Mouse (Mus musculus): Measurements from ENCODE around the gene Etfa. TPM values are rescaled to one million over a fixed set of nuclear protein-coding genes. Genes with fewer than 3 reads are reported as not detected.
A peak's percentile ranks its signal among the peaks of the same experiment; 100 is the strongest.

Gene Etfa
- polyA plus RNA-seq, 1 experiment from 2014 or later, result 225 TPM

DNA sequence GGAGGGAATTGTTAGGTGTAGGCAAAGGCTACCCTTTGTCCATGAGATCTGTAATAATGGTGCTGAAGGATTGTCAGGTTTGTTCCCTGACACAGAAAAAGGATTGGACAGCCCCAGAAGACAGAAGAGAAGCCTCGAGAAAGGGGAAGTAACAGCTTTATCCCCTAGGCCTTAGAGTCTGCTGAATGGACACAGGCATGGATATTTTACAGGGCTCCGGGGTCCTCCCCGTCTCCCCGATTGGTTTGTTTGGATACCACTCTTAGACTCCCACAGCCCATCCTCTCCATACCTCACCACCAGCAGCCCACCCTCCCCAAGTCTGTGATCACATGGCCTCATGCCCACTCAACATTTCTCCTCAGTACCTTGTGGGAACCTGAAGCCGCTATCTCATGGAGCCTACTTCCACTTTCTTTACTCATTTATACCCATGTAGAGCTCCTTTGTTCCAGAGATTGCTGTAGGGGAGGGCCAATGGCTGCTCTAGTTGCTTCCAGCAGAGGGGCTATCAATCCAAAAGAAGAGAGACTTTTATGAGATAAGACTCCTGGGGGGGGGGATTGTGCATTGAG lies 72.8 kb downstream of the Etfa start:
- no peaks in the 10 kb centered on the region for H3K27me3 ChIP-seq (replicated peaks; ENCODE audit: control insufficient read depth, insufficient read depth, low read length)
- H3K4me3 ChIP-seq (ENCODE audit: low read depth, low read length), result no peak overlapping the region
- no peak overlapping the region for H3K4me2 ChIP-seq (ENCODE audit: low read length)
- H3K27ac ChIP-seq (ENCODE audit: low read depth), result no peak overlapping the region
- H3K4me1 ChIP-seq (replicated peaks; ENCODE audit: control insufficient read depth, insufficient read depth, low read length), result no peaks in the 10 kb centered on the region
- H3K36me3 ChIP-seq (ENCODE audit: control insufficient read depth, insufficient read depth, low read length), result no peaks in the 10 kb centered on the region
- ATAC-seq (replicated peaks; ENCODE audit: low FRiP score, low TSS enrichment, low read depth) (no peak), DNase-seq (ENCODE audit: low spot score) (no peak)
- no peak overlapping the region for H3K9ac ChIP-seq (ENCODE audit: low read length)
- WGBS, result 88% methylated on average over 5 of the region's 5 CpGs
- no peaks in the 10 kb centered on the region for H3K9me3 ChIP-seq (ENCODE audit: control insufficient read depth, low read length)

DNA sequence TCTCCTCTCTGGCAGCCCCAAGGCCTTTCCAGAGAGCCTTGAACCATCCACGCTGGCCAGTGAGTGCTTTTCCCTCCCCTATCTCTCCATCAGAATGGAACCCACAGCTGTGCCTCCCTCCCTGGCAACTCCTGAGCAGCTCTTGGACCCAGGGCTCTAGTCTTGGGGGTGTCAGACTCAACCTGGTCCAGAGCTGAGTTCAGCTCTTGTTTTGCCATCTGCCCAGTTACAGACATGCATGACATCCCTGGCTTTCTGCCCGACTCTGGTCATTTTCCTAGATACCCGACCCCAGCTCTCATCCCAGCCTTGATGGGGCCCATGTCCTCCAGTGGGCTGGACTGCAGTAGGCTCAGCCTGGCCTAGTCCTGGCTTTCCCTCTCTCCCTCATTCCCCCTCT lies 73.6 kb downstream of the Etfa start:
- no peaks in the 10 kb centered on the region for H3K9me3 ChIP-seq (ENCODE audit: control insufficient read depth, low read length)
- H3K4me1 ChIP-seq (replicated peaks; ENCODE audit: control insufficient read depth, insufficient read depth, low read length), result no peaks in the 10 kb centered on the region
- no peak overlapping the region for H3K27ac ChIP-seq (ENCODE audit: low read depth)
- no peaks in the 10 kb centered on the region for H3K27me3 ChIP-seq (replicated peaks; ENCODE audit: control insufficient read depth, insufficient read depth, low read length)
- ATAC-seq (replicated peaks; ENCODE audit: low FRiP score, low TSS enrichment, low read depth) (0 out of 2 replicates have a peak, but pooled peaks have one; percentile 6), DNase-seq (ENCODE audit: low spot score) (no peak)
- H3K36me3 ChIP-seq (ENCODE audit: control insufficient read depth, insufficient read depth, low read length), result no peaks in the 10 kb centered on the region
- no peak overlapping the region for H3K4me3 ChIP-seq (ENCODE audit: low read depth, low read length)
- H3K4me2 ChIP-seq (ENCODE audit: low read length), result no peak overlapping the region
- WGBS, result 54% methylated on average over 3 of the region's 3 CpGs
- no peak overlapping the region for H3K9ac ChIP-seq (ENCODE audit: low read length)

DNA sequence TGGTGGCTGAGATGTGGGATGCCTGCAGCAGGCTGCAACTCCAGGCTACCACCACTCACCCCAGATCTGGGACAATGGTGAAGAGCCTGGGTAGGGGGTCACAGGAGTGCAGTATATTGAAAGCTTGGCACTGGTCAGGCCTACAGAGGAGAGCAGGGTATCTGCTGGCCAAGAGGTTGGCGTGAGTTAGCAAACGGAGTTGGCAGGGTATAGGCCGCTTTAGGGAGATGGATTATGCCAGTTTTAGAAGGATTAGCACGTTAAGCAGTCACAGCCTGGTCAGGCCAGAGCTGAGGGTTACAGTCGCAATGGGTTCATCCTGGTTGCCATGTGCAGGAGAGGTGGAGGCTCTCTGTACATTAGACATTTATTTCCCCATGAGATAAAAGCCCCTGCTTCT lies 78.2 kb downstream of the Etfa start:
- Histone ChIP-seq H3K9ac (ENCODE audit: low read length) (no peak overlapping the region), H3K4me2 (ENCODE audit: low read length) (no peak overlapping the region), H3K4me1 (replicated peaks; ENCODE audit: control insufficient read depth, insufficient read depth, low read length) (0 out of 2 replicates have a peak, but pooled peaks cover 5% of the 10 kb centered on the region), H3K27ac (ENCODE audit: low read depth) (no peak overlapping the region), H3K27me3 (replicated peaks; ENCODE audit: control insufficient read depth, insufficient read depth, low read length) (no peaks in the 10 kb centered on the region), H3K9me3 (ENCODE audit: control insufficient read depth, low read length) (no peaks in the 10 kb centered on the region), H3K4me3 (ENCODE audit: low read depth, low read length) (no peak overlapping the region), H3K36me3 (ENCODE audit: control insufficient read depth, insufficient read depth, low read length) (no peaks in the 10 kb centered on the region)
- ATAC-seq (replicated peaks; ENCODE audit: low FRiP score, low TSS enrichment, low read depth) (no peak), DNase-seq (ENCODE audit: low spot score) (no peak)
- WGBS, result 90% methylated on average over 5 of the region's 5 CpGs

DNA sequence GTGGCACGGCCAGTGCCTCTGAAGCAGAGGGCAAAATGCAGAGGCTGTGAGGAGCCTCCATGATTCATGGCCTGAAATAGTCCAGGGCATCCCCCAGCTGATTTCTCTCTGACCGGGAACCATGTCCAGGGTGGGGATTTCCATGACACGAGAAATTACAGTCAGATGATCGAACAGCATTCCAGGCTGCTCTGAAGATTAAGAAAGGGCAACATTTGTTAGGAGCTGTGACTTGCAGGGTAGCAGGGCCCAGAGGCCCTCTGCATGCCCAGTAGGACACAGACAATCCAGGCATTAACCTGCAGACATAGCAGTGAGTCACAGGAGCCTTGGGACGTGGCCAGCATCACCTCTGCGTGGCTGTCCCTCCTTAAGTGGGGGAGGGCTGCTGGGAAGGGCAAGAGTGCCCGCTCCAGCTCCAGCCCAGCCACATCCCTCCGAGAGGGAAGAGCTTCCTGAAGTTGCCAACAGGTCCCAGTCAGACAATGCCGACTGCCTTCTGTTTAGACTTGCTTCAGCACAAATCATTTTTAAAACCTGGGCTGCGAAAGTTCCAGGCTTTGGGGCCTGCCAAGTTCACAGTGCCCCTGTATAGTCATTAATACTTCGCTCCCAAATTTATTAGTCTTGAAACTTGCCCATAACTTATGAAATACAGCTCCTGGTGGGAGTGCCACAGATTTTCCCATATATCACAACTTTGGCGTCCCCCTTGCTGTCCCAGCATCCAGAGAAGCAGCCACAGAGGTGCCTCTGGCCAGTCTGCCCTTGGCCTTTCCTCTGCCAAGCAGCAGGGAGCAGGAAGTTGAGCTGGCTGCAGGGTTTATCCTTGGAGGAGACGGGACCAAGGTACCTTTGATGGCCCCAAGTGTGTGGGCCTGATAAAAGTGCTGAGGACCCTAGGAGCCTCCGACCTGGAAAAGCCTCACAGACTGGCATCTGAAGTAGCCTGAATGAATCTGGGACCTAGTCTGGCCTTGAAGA lies 79.4 kb downstream of the Etfa start:
- DNase-seq (ENCODE audit: low spot score) (no peak), ATAC-seq (replicated peaks; ENCODE audit: low FRiP score, low TSS enrichment, low read depth) (no peak)
- WGBS, result 54% methylated on average over 14 of the region's 14 CpGs
- Histone ChIP-seq H3K9me3 (ENCODE audit: control insufficient read depth, low read length) (no peaks in the 10 kb centered on the region), H3K4me3 (ENCODE audit: low read depth, low read length) (no peak overlapping the region), H3K27me3 (replicated peaks; ENCODE audit: control insufficient read depth, insufficient read depth, low read length) (no peaks in the 10 kb centered on the region), H3K27ac (ENCODE audit: low read depth) (no peak overlapping the region), H3K36me3 (ENCODE audit: control insufficient read depth, insufficient read depth, low read length) (no peaks in the 10 kb centered on the region), H3K9ac (ENCODE audit: low read length) (no peak overlapping the region), H3K4me2 (ENCODE audit: low read length) (no peak overlapping the region), H3K4me1 (replicated peaks; ENCODE audit: control insufficient read depth, insufficient read depth, low read length) (0 out of 2 replicates have a peak, but pooled peaks cover 5% of the 10 kb centered on the region)

DNA sequence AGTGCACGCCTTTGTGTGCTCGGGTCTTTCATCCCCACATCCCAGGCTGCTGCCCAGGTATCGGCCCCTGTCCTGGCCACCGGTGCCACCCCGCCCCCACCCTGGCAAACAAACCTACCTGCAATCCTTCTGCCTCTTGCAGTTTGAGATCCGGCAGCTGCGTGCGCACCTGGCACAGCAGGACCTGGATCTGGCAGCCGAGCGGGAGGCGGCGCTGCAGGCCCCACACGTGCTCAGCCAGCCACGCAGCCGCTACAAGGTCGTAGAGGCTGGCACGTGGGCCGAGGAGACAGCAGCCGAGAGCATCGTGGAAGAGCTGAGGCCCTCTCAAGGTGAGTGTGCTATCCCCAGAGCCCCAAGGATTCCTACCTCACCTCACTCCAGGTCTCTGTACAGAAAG lies 81.9 kb downstream of the Etfa start:
- H3K9me3 ChIP-seq (ENCODE audit: control insufficient read depth, low read length), result no peaks in the 10 kb centered on the region

DNA sequence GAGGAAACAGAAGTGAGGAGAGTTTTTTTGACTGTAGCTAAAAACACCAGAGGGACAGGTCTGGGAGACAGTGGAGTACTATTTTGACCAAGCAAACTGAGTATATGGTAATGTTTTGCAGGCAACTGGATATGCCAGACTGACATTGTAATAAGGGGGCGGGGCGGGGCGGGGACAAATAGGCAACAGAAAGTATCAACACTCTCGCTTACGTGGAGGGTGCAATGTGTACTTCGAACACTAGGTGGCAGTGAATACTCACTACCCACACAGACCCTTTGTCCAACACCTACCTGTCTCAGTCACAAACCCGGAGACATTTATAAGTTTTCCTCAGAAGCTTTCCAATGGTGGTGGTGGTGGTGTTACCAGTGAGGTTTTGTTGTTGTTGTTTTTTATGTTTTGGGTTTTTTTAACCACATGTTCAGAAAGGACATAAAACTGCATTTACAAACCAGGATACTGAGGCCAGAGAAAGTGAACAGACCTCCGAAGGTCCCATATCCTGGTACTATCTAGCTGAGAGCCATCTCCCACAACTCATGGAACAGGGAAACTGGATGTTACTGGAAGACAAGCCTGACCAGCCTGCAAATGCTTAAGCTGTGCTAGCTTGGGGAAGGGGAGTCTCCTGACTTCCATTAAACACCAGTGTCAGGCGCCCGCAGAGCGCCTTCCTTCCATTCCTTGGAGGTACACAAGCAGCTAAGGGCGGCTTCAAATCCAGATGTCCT lies 82.6 kb downstream of the Etfa start:
- WGBS, result 33% methylated on average over 12 of the region's 12 CpGs
- no peak overlapping the region for H3K9ac ChIP-seq (ENCODE audit: low read length)

More for the DNA sequence above, 81.9 kb downstream of the Etfa start:
- no peaks in the 10 kb centered on the region for H3K36me3 ChIP-seq (ENCODE audit: control insufficient read depth, insufficient read depth, low read length)
- H3K4me1 ChIP-seq (replicated peaks; ENCODE audit: control insufficient read depth, insufficient read depth, low read length), result 0 out of 2 replicates have a peak, but pooled peaks cover 5% of the 10 kb centered on the region
- ATAC-seq (replicated peaks; ENCODE audit: low FRiP score, low TSS enrichment, low read depth) (0 out of 2 replicates have a peak, but pooled peaks have one; percentile 18), DNase-seq (ENCODE audit: low spot score) (peak; percentile 70)
- H3K4me2 ChIP-seq (ENCODE audit: low read length), result peak overlapping the region; percentile 18; the same call in 1 of the 2 replicates
- H3K27me3 ChIP-seq (replicated peaks; ENCODE audit: control insufficient read depth, insufficient read depth, low read length), result no peaks in the 10 kb centered on the region
- H3K4me3 ChIP-seq (ENCODE audit: low read depth, low read length), result no peak overlapping the region
- no peak overlapping the region for H3K9ac ChIP-seq (ENCODE audit: low read length)
- no peak overlapping the region for H3K27ac ChIP-seq (ENCODE audit: low read depth)
- WGBS, result 19% methylated on average over 20 of the region's 20 CpGs

DNA sequence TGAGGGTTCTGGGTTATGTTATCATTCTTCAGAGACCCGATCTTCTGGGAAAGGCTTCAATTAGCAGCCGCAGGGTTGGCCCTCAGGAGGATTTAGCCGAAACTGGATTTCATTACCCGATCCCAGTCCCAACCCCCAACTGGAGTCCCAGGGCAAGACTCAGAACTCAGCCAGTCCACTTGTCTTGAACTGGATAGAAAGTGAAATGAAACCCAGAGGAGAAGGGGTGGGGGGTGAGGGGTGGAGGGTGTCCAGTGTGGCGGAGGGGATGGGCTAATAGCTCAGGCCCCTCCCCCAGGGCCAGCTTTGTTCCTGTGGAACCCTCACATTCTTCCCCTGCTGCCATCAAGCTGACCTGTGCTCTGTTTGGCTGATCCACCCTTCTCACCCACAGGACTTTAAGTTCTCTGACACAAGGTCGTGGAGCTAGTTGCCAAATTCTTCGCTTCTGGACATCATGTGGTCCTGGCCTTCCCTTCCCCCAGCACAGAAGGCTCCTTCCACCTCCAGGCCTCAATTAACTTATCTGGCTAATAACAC lies 86.7 kb downstream of the Etfa start:
- Histone ChIP-seq H3K27ac (ENCODE audit: low read depth) (no peak overlapping the region), H3K36me3 (ENCODE audit: control insufficient read depth, insufficient read depth, low read length) (no peaks in the 10 kb centered on the region), H3K4me2 (ENCODE audit: low read length) (no peak overlapping the region), H3K9ac (ENCODE audit: low read length) (no peak overlapping the region), H3K27me3 (replicated peaks; ENCODE audit: control insufficient read depth, insufficient read depth, low read length) (no peaks in the 10 kb centered on the region), H3K9me3 (ENCODE audit: control insufficient read depth, low read length) (peaks cover 6% of the 10 kb centered on the region; the same call in 1 of the 2 replicates), H3K4me3 (ENCODE audit: low read depth, low read length) (no peak overlapping the region), H3K4me1 (replicated peaks; ENCODE audit: control insufficient read depth, insufficient read depth, low read length) (no peaks in the 10 kb centered on the region)
- ATAC-seq (replicated peaks; ENCODE audit: low FRiP score, low TSS enrichment, low read depth) (no peak), DNase-seq (ENCODE audit: low spot score) (no peak)
- WGBS, result 62% methylated on average over 7 of the region's 7 CpGs

More for the DNA sequence above, 82.6 kb downstream of the Etfa start:
- Histone ChIP-seq H3K36me3 (ENCODE audit: control insufficient read depth, insufficient read depth, low read length) (no peaks in the 10 kb centered on the region), H3K4me2 (ENCODE audit: low read length) (peak overlapping the region; percentile 18; the same call in 1 of the 2 replicates), H3K27ac (ENCODE audit: low read depth) (no peak overlapping the region), H3K4me1 (replicated peaks; ENCODE audit: control insufficient read depth, insufficient read depth, low read length) (0 out of 2 replicates have a peak, but pooled peaks cover 5% of the 10 kb centered on the region), H3K9me3 (ENCODE audit: control insufficient read depth, low read length) (no peaks in the 10 kb centered on the region), H3K27me3 (replicated peaks; ENCODE audit: control insufficient read depth, insufficient read depth, low read length) (no peaks in the 10 kb centered on the region), H3K4me3 (ENCODE audit: low read depth, low read length) (no peak overlapping the region)
- peak; percentile 53 for ATAC-seq (replicated peaks; ENCODE audit: low FRiP score, low TSS enrichment, low read depth)
- peak; percentile 89 for DNase-seq (ENCODE audit: low spot score)

Measured in intestine, embryonic 14.5 days (tissue).